In the genomic region with DNA sequence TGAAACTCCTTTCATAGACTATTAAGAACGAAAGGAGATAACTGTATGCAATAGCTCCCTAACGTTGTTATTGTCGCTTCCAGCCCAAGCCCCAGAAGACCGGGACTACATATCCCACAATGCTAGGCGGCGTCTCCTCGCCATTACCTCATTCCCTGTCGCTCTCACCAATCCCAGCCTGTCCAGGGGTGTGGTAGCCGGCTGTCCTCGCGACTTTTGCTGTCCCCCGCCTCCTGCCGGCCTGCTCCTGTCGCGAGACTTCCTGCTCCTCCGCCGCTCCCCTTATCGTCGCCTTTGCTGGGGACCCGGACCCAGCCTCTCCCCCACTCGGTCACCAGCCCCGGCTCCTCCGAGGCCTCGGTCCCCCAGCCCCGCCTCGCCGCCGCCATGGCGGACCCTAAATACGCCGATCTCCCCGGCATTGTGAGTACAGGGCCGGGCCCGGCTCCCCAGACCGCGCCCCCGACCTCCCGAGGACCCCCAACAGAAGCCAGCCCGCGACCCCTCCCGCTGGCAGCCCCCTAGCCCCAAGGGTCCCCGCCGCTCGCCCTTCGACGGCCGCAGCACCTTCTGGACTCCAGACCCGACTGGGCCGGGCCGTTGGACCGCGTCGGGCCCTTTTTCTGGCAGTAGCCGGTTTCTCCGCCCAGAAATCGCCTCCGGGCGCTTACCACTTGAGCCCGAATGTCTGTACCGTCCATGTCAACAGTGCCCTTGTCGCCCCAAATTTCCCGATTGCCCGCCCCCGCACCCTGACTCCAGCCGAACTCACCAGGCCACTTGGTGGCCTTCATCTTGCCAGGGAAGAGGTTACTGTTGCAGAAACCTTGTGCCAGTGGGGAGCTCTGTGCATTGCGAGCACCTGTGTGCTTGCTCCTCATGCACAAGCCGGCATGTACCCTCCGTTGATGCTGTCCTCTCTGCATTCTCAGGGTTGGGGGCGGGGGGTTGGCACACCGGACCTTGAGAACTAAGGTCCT, we compare ENCODE assay signal across 7 mouse cellular contexts. TPM values are rescaled to one million over a fixed set of nuclear protein-coding genes. Genes with fewer than 3 reads are reported as not detected.
DNase-seq lines count a peak whose midpoint lies in the region; ATAC-seq lines count a peak whose summit lies in the region.

Gene Dctn2, plus strand, starts transcription at position 257 of the 980 bp plus-strand sequence.

- DNase-seq in adrenal gland, adult 2 months: peak; percentile 97
- peak; percentile 88 for DNase-seq in embryo, embryonic 11.5 days (ENCODE audit: low read depth, low spot score)
- DNase-seq in gastrocnemius, postnatal 4 days (ENCODE audit: low spot score in 2 of 2): peak; percentile 81 to 93
- peak; percentile 92 to 95 for DNase-seq in left cerebral cortex, postnatal 36 days (ENCODE audit: low spot score in 2 of 2)
- peak; percentile 98 for DNase-seq in midbrain, embryonic 11.5 days (ENCODE audit: low spot score, missing footprints)
- DNase-seq in skeletal muscle tissue, adult 2 months (ENCODE audit: low read depth, low spot score): peak; percentile 97

- H3K4me2 ChIP-seq in intestine, embryonic 16.5 days (ENCODE audit: low read depth, low read length): peak within 1 kb of the TSS; percentile 83
- H3K4me2 ChIP-seq in midbrain, embryonic 11.5 days: peak within 1 kb of the TSS; percentile 96

- no peaks in the 10 kb centered on the region for H3K36me3 ChIP-seq in intestine, embryonic 16.5 days (ENCODE audit: control insufficient read depth, insufficient read depth, low read length)
- H3K36me3 ChIP-seq in midbrain, embryonic 11.5 days (ENCODE audit: control insufficient read depth, insufficient read depth, low read length): peaks cover 3% of the 10 kb centered on the region; the same call in 1 of the 2 replicates

- H3K4me1 ChIP-seq in intestine, embryonic 16.5 days (ENCODE audit: control insufficient read depth, insufficient read depth, low read length): peaks cover 23% of the 10 kb centered on the region
- H3K4me1 ChIP-seq in midbrain, embryonic 11.5 days (ENCODE audit: control insufficient read depth, insufficient read depth, low read length): peaks cover 13% of the 10 kb centered on the region

- peaks cover 5% of the 10 kb centered on the region for H3K27me3 ChIP-seq in intestine, embryonic 16.5 days (replicated peaks; ENCODE audit: control insufficient read depth, insufficient read depth, low read length)
- H3K27me3 ChIP-seq in midbrain, embryonic 11.5 days (ENCODE audit: control insufficient read depth, insufficient read depth, low read length): peaks cover 21% of the 10 kb centered on the region

- peak; percentile 97 for ATAC-seq in intestine, embryonic 16.5 days
- ATAC-seq in midbrain, embryonic 11.5 days (ENCODE audit: low FRiP score): peak; percentile 98

- H3K27ac ChIP-seq in intestine, embryonic 16.5 days (ENCODE audit: low read length): peak within 1 kb of the TSS; percentile 81
- H3K27ac ChIP-seq in midbrain, embryonic 11.5 days (ENCODE audit: low read depth, low read length): peak within 1 kb of the TSS; percentile 71

- H3K4me3 ChIP-seq in intestine, embryonic 16.5 days (ENCODE audit: low read length): peak within 1 kb of the TSS; percentile 98
- H3K4me3 ChIP-seq in midbrain, embryonic 11.5 days (ENCODE audit: low read depth, low read length): peak within 1 kb of the TSS; percentile 98

- peak within 1 kb of the TSS; percentile 100 for H3K9ac ChIP-seq in intestine, embryonic 16.5 days (ENCODE audit: low read depth, low read length)
- H3K9ac ChIP-seq in midbrain, embryonic 11.5 days (ENCODE audit: low read length): peak within 1 kb of the TSS; percentile 99

- intact Hi-C loops in left cerebral cortex, postnatal 36 days (cut with DNase I): loop anchor here (2.0 kb wide), 1 partner anchor 22 kb away; the partner anchor contains the start of gene Mbd6

- no peaks in the 10 kb centered on the region for H3K9me3 ChIP-seq in intestine, embryonic 16.5 days (ENCODE audit: control insufficient read depth, low read length)
- no peaks in the 10 kb centered on the region for H3K9me3 ChIP-seq in midbrain, embryonic 11.5 days (ENCODE audit: control insufficient read depth, low read length)

- WGBS in intestine, embryonic 16.5 days: under 1% methylated on average over 70 of the region's 70 CpGs
- WGBS in midbrain, embryonic 11.5 days: under 1% methylated on average over 70 of the region's 70 CpGs

RNA-seq across cellular contexts. Expression of gene Dctn2, which starts in this region (rescaled TPM):
- 100 to 1,000 TPM; 149 to 168 TPM for total RNA-seq in adrenal gland, adult 2 months (2021)
- polyA plus RNA-seq in adrenal gland, adult 2 months (2012; rRNA removed): 205 and 234 TPM in 2 replicates
- total RNA-seq in gastrocnemius, postnatal 4 days (2021): 100 to 1,000 TPM; 145 to 146 TPM
- 162 and 170 TPM in 2 replicates for polyA plus RNA-seq in intestine, embryonic 16.5 days (2015; fragmentation: Nextera tagmentation; extraction: Ambion mirVana)
- 100 to 1,000 TPM; 267 to 287 TPM for total RNA-seq in left cerebral cortex, postnatal 36 days (2021)
- 196 and 206 TPM in 2 replicates for polyA plus RNA-seq in midbrain, embryonic 11.5 days (2014; fragmentation: Nextera tagmentation; extraction: Ambion mirVana)

Comparison
In these comparisons a context has a peak if more than half of its experiments do, and no peak if none do; other contexts are left out.
1. Peak in every context shown above with its lines: DNase-seq, ATAC-seq, H3K4me3 ChIP-seq and H3K27ac ChIP-seq.